Mouse (Mus musculus) lung, postnatal 25 days (tissue): ENCODE data around the gene Arid5a.
A peak's percentile ranks its signal among the peaks of the same experiment; 100 is the strongest.

Source experiments
- DNase-seq: peaks from one replicate; pipeline ENCODE4 v3.0.0; 2022; ENCODE audit warnings: low spot score

Gene Arid5a

DNA sequence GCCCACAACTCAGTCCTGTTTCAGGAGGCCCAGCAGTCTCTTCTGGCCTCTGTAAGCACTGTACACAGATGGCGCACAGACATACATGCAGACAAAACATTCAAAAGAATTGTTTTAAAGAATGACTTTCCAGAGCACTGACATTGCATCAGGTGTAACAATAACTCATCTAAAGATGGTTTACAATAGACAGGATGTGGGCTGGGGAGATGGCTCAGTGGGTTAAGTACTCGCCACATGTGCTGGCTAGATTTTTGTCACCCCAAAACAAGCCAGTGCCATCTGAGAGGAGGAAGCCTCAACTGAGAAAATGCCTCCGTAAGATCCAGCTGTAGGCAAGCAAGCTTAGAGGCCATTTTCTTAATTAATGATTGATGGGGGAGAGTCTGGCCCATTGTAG is 13.1 kb upstream of the Arid5a start:
- DNase-seq = peak; percentile 26

GRCm38 (mm10) chr1:36296466-36297149 is 10.9 kb upstream of the Arid5a start:
- DNase-seq = no peak

DNA sequence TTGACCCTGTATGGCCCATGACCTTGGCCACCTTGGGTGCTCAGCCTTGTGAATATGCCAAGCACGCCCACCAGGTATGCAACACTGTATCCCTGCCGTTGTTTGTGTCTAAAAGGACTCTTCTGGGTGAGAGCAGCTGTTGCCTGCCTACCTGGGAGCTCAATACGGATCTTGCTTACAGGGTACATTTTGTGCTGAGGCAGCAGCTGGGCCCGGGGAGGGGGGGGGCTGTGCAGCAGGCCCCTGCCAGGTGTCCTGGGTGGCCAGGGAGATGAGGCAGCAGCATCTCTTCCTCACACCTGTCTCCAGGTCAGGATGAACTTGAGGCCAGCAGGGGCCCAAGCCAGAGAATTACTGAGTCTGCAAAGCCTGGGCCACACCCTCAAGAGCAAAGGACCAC is 9.4 kb upstream of the Arid5a start:
- no peak for DNase-seq

DNA sequence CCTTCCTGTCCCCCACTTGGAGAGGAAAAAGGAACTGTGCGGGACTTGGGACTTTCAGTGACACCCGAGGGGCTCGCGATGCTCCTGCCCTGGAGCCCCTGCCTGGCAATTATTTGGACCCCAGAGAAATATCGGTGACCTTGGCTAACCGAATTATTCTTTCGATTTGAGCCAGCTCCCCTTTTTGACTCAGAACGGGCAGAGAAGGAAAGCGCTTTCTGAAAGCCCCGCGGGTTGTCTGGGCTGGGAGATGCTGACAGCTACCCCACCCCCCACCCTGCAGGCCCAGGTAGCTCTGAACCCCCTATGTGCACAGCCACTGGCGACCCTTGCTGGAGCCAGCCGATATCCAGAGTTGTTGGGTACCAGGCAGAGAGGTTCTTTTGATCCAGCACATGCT is 8.4 kb upstream of the Arid5a start:
- no peak for DNase-seq

- no peak for DNase-seq
These were observed 7.9 kb upstream of the Arid5a start for GRCm38 (mm10) chr1:36299676-36300075.

DNA sequence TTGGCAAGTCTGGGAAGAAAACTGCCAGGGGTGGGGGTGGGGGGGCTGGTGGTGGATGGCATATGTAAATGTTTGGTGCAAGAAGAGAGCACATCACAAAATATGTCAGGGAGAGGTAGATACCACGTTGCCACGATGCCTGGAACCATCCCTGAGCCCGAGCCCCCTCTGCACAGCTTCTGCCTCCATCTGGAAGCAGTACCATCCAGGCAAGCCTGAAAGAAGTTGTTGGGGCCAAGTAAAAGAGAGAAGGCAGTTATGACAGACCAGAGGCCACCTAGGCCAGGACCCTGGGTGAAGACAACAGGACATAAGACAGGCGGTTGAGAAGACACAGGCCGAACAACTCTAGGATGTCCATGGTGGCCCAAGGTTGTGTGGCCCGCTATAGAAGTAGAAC is 7.0 kb upstream of the Arid5a start:
- no peak for DNase-seq

DNA sequence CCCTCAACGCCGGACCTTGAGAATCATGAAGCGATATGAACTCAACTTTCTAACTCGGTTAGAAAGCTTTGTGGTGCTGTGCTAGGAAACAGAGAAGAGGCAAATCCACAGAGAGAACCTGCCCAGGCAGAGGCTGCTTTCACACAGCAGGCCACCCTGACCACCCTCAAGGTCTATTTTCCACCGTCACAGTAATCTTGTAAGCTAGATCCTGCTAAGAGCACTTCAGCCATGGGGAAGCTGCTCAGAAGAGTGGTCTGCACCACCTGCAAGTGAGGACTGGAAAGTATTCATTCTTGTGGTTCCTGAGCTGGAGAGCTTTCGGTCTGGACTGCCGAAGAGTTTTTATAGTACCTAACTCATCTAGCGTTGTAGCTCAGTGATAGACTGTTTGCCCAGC is 5.3 kb upstream of the Arid5a start:
- DNase-seq = no peak

GRCm38 (mm10) chr1:36302957-36303356 is 4.6 kb upstream of the Arid5a start:
- no peak for DNase-seq

DNA sequence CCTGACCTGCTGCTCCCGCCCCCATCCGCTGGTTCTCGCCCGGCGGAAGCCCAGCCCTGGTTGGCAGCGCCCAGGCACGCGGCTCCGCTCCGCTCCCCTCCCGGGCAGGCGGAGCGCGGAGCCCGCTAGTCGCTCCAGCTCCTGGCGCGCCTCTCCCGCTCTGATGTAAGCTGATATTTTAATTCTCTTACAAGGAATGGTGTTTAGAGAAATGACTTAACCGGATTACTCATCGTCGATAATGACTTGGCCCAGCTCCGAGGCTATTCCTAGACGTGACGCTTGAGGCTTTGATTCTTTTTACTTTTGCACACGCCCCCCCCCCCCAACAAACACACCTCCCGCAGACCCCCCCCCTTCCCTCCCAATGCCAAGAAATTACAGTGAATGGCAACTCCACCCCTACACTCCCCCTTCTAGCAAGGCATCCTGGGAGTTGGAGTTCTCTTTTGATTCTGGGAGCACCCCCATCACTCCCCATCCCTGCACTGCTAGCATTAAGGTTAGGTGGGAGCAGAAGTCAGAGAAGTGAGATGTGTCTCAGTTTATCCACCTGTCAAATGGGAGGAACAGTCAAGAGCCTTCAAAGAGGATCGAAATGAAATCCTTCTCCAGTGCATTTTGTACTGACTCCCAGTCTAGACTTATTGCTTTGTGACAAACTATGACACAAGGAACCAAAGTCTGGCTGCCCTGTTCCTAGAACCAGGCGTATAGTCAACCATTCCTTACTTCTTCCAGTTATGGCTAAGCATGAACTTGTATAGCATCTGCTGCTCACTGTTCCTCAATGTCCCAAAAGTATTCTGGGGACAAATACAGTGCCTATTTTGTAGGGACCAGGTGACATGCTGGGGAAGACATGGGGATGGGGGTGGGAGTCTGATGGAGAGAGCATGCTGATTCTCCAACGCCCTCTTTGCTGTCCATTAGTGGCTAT is 3.9 kb upstream of the Arid5a start:
- peak; percentile 89 for DNase-seq

- DNase-seq = no peak
These were observed 2.8 kb upstream of the Arid5a start for GRCm38 (mm10) chr1:36304764-36305163.

GRCm38 (mm10) chr1:36306120-36306519 is 1.4 kb upstream of the Arid5a start:
- DNase-seq = no peak

- DNase-seq = no peak
These were observed 425 bp upstream of the Arid5a start for GRCm38 (mm10) chr1:36307121-36307494.

GRCm38 (mm10) chr1:36308451-36308901 is 943 bp downstream of the Arid5a start:
- no peak for DNase-seq

DNA sequence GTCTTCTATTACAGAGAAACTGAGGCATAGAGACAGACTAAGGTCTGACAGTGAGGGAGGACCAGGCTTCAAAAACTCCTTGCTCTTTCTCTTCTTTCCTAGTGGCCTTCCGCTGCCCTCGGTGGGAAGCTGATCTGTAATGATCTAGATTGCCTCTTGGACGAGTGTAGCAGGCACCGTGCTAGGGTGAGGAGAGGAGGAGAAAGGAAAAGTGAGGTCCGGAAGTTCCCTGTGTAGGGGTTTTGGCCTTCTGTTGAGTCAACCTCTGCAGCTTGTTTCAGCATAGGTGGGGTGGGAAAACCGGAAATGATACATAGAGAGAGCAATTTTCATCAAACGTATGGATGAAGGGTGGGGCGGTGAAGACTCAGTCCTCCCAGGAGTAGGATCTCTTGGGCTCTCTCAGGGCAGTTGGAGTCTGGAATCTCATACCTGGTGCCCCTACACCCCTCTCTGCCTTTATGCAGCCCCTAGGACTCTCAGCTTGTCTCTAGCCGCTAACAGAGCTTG is 1.5 kb downstream of the Arid5a start:
- no peak for DNase-seq

DNA sequence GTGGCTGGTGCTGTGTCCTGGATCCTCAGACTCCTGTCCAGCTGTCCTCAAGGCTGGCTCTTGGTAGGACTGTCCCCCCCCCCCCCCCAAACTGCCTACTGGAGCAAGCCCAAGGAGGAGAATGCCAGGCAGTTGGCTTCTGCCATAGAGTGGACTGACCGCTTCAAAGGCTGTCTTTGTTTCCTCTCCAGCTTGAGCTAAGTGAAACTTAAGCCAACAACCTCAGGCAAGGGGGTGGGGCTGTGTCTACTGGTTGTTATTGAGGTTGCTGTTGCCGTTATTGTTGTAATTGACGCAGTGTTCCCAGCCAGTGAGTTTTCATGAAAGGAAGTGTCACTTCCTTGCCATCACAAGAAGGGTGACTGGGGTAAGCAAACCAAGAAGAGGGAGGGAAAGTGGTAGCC is 2.0 kb downstream of the Arid5a start:
- DNase-seq = peak; percentile 78

GRCm38 (mm10) chr1:36314959-36315775 is 7.6 kb downstream of the Arid5a start:
- DNase-seq = no peak

DNA sequence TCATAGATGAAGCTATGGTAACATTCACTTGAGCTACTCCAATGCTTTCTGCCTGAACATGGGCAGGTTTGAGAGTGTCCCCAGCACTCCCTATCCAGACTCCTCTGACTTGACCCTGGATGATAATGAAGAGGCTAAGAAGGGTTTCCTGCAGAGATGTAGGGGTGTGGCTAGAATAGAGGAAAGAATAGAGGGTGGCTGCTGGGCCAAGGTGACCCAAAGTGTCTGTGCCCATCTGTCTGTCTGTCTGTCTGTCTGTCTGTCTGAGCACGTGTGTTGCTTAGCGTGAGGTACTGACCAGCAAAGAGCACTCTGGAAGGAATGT is 8.2 kb downstream of the Arid5a start:
- no peak for DNase-seq

- no peak for DNase-seq
These were observed 13.6 kb downstream of the Arid5a start for GRCm38 (mm10) chr1:36321164-36321563.

DNA sequence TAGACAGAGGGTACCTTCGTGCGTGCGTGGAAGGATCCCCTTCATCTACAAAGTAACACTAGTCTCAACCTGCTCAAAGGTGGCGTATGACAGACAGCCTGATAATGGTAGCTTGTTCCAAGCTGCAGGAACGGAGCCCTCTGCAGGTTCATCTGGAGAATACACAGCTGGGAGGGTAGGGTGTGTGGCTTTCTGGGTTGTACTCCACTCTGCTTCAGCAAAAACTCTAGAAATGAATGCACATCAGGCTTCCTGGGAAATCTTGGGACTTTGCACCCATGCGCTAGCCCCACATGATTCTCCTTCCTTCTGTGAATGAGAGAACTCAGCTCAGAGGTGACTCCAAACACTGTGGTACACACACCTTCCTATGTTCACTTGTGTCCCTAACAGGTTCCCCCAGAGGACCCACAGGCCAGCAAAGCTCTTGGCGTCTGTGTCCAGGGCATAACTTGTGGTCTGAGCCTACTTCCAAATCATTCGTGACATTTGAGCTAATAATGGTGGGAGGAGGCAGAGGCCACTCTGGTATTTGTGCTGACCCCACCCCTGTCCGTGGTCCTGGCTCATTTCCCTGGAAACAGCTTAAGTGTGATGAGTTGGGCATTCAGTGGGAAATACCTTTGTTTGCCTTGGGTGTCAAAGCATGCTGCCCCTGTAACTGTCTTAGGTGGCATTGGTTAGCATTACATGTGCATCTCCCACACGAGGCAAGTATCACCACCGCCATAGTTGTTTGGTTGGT is 14.5 kb downstream of the Arid5a start:
- DNase-seq = no peak

DNA sequence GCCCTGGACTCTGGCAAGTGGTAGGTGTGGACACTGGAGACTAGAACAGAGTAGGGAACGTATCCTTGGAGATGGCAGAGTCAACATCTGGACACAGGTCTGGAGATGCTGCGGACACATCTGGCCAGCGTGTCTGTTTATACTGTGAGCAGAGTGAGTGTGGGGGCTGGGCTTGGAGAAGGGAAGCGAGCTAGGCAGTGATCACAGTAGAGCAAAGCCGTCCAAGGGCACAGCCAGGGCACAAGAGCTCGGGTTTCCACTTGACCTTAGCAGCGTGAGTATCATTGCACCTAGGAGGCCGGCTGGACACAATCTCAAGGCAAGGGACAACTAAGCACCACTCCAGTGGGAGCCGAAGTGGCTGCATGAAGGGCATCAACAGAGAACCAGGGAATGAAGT is 15.5 kb downstream of the Arid5a start:
- peak; percentile 31 for DNase-seq

GRCm38 (mm10) chr1:36323746-36324448 is 16.4 kb downstream of the Arid5a start:
- peak; percentile 69 for DNase-seq
